Mouse (Mus musculus) brain, embryonic 14.5 days (tissue): ENCODE measurements at regions not wholly inside any gene's neighbourhood (a gene's known extent, or its start where the extent isn't known, plus 50 kb on each side); places are given as distances from the start of the nearest gene placed in this dataset.

ENCODE experiments used
- CTCF ChIP-seq: fragments of 200-500 bp; IDR thresholded peaks from 2 replicates; pipeline ENCODE4 v1.5.1; 2012; ENCODE audit warnings: inconsistent platforms, mild to moderate bottlenecking, moderate library complexity, borderline replicate concordance; ENCODE audit not compliant: insufficient read depth, insufficient read length; ENCODE audit errors: extremely low read depth
- POLR2A ChIP-seq: fragments of 200-500 bp; IDR thresholded peaks from 2 replicates; pipeline ENCODE4 v1.6.1; 2012; ENCODE audit warnings: mild to moderate bottlenecking, inconsistent platforms, borderline replicate concordance; ENCODE audit not compliant: poor library complexity, insufficient read depth, insufficient read length, severe bottlenecking; ENCODE audit errors: extremely low read depth

DNA sequence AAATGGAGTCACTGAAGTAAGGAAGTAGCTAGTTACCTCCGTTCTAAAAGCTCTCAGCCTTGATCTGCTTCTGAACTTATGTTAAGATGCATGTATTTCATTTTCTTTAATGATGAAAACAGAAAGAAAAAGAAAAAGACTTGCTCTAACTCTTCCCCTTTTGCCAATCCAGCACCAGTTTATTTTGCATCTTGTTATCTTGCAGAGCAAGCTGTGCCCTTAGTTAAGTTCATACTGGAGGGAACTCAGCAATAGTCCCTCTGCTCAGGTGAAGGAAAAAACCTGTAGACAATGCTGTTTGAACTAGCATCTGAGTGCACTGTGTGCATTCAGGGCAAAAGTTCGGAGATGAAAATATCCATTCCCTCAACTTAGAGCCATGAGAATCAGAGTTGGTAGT, 192.1 kb upstream of the Tusc1 start:
- TF ChIP-seq CTCF (no peak), POLR2A (no peak)
